Mouse (Mus musculus): ENCODE measurements around the gene Speg. TPM values are rescaled to one million over a fixed set of nuclear protein-coding genes. Genes with fewer than 3 reads are reported as not detected.

Speg gene
- polyA plus RNA-seq, 1 experiment from 2014 or later = 53.9 TPM

DNA sequence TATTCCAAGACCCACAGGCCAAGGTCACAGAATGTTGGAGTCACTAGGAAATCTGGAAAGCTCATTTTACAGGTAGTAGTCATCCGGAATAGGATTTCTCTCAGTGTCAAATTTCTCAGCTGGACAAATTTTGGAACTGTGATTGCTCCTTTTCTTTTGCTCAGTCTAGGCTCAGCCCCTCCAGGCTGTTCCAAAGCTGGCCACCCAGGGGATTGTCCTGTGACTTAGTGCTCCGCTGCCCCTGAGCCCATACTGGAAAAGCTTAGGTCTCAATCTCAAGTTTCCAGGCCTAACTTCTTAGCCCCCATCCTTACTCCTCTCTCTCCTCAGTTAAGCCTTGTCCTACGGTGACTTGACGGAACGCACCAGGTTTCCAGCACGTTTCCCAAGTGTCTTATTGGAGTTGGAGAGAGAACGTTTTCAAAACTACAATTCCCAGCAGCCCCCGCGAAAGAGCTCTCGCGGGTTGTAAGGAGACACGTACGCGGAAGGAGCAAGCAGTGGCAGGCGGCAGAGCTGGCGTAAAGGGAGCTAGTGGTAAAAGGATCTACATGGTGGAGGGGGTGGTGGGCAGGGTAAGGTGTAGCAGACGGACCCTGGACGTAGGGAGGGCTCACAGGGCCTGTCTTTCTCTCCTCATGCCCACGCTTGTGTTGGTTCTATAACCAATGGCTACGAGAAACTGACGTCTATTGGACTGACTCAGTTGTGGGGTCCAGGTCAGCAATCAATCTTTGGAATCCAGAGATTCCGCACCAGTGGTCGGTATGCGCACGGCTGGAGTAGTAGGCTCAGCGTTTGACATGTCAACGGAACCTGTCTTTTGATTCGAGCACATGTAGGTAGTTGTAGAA is 60.6 kb downstream of the Speg start, which contains the start of gene Gmppa:
Gene Gmppa, plus strand, starts transcription at position 456 of the 854 bp plus-strand sequence.
- Histone ChIP-seq H3K9me3 (replicated peaks) (no peaks in the 10 kb centered on the region), H3K27ac (peak within 1 kb of the TSS; percentile 74), H3K27me3 (no peaks in the 10 kb centered on the region), H3K4me1 (peaks cover 38% of the 10 kb centered on the region), H3K9ac (peak within 1 kb of the TSS; percentile 71), H3K4me2 (peak within 1 kb of the TSS; percentile 78), H3K4me3 (replicated peaks) (peak within 1 kb of the TSS; percentile 71), H3K36me3 (peaks cover 8% of the 10 kb centered on the region; the same call in 1 of the 2 replicates)
- WGBS = 3% methylated on average over 28 of the region's 28 CpGs
- peak; percentile 87 for ATAC-seq (replicated peaks; ENCODE audit: low FRiP score)

DNA sequence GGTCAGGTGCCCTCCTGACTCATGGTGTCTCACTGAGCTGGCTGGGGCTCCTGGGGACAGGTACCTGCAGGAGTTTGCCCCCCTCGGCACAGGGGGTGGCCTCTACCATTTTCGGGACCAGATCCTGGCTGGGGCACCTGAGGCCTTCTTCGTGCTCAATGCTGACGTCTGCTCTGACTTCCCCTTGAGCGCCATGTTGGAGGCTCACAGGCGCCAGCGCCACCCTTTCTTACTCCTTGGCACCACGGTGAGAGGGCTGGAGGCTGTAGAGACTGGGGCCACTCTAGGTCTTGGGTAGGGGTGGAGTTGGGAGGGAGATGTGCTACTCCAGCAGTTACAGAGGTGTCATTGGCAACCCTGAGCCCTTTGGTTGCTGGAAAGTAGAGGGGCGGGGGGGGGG is 63.7 kb downstream of the Speg start:
- Histone ChIP-seq H3K9me3 (replicated peaks) (no peaks in the 10 kb centered on the region), H3K9ac (no peak overlapping the region), H3K27me3 (no peaks in the 10 kb centered on the region), H3K27ac (no peak overlapping the region), H3K36me3 (peaks cover 31% of the 10 kb centered on the region), H3K4me3 (replicated peaks) (no peak overlapping the region), H3K4me1 (peaks cover 60% of the 10 kb centered on the region), H3K4me2 (no peak overlapping the region)
- ATAC-seq (replicated peaks; ENCODE audit: low FRiP score) = no peak
- WGBS = 79% methylated on average over 8 of the region's 9 CpGs

DNA sequence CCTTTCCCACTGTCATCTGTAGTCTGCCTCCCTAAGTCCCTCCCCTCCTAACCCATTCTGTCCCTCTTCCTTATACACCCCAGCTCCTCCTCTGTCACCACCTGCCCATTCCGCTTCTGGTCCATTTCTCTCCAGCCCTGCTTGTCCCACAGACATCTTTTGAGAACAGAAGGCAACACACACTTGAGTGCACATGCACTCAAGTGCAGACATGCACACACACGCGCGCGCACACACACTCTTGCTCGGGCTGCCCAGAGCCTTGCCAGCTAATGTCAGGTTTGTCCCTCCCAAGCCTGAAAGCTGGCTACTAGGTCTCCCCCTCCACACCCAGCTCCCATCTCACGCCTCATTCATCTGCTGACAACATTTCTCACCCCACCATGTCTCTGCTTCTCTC is 65.6 kb downstream of the Speg start:
- 90% methylated on average over 7 of the region's 7 CpGs for WGBS
- H3K9me3 ChIP-seq (replicated peaks) = no peaks in the 10 kb centered on the region
- H3K27me3 ChIP-seq = peaks cover 18% of the 10 kb centered on the region; the same call in 1 of the 2 replicates
- H3K4me3 ChIP-seq (replicated peaks) = no peak overlapping the region
- no peak for ATAC-seq (replicated peaks; ENCODE audit: low FRiP score)
- H3K9ac ChIP-seq = no peak overlapping the region
- H3K36me3 ChIP-seq = peaks cover 31% of the 10 kb centered on the region
- no peak overlapping the region for H3K27ac ChIP-seq
- peaks cover 73% of the 10 kb centered on the region for H3K4me1 ChIP-seq
- H3K4me2 ChIP-seq = no peak overlapping the region

DNA sequence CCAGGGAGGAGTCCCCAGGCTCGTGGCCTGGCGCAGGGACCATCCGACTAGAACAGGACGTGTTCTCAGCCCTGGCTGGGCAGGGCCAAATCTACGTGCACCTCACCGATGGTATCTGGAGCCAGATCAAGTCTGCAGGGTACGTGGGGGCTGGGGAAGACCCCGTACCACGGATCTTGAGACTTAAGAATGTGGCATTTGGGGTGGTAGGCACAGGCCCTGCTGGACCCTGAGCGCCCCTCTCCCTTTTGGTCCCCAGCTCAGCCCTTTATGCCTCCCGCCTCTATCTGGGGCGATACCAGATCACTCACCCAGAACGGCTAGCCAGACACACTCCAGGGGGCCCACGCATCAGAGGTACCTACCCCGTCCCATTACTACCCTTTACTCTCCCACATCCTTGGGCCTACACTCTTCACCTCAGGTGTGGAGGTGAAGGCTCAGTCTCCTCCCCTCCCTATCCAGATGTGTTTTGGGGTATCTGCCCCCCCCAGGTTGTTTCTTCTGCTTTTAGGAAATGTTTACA is 66.4 kb downstream of the Speg start:
- H3K9ac ChIP-seq = no peak overlapping the region
- 63% methylated on average over 15 of the region's 15 CpGs for WGBS

DNA sequence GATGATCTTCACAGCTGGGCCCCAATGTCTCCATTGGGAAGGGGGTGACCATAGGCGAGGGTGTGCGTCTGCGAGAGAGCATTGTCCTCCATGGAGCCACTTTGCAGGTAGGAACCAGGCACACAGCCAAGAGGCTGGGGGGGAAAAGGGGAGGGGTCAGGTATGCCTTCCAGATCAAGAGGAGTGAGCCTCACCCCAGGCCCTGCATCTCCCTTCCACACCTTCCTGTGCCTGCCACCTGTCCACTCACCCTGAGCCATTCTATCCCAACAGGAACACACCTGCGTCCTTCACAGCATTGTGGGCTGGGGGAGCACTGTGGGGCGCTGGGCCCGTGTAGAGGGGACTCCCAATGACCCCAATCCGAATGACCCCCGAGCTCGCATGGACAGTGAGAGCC is 67.1 kb downstream of the Speg start:
- Histone ChIP-seq H3K4me2 (no peak overlapping the region), H3K4me1 (peaks cover 76% of the 10 kb centered on the region), H3K36me3 (peaks cover 31% of the 10 kb centered on the region), H3K27ac (no peak overlapping the region), H3K4me3 (replicated peaks) (no peak overlapping the region), H3K27me3 (peaks cover 25% of the 10 kb centered on the region; the same call in 1 of the 2 replicates), H3K9me3 (replicated peaks) (no peaks in the 10 kb centered on the region), H3K9ac (no peak overlapping the region)
- WGBS = 84% methylated on average over 9 of the region's 9 CpGs
- no peak for ATAC-seq (replicated peaks; ENCODE audit: low FRiP score)

More for the DNA sequence above, 66.4 kb downstream of the Speg start:
- Histone ChIP-seq H3K9me3 (replicated peaks) (no peaks in the 10 kb centered on the region), H3K27ac (no peak overlapping the region), H3K4me3 (replicated peaks) (no peak overlapping the region), H3K4me2 (no peak overlapping the region), H3K4me1 (peaks cover 76% of the 10 kb centered on the region), H3K27me3 (peaks cover 22% of the 10 kb centered on the region; the same call in 1 of the 2 replicates), H3K36me3 (peaks cover 31% of the 10 kb centered on the region)
- no peak for ATAC-seq (replicated peaks; ENCODE audit: low FRiP score)

DNA sequence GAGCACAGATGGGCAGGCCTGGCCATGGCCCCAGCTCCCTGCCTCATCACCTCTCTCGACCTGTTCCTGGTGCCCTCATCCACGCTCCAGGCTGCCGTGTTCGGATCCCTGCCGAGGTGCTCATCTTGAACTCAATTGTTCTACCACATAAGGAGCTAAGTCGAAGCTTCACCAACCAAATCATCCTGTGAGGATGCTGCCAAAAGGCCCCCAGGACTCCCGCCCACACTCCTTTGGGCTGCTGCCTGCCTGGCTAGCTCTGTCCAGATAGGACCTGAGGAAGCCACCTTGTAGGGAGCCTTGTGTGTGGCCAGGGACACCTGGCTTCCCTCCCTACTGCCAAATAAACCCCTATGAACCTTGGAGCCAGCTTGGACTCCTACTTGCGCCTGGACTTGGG is 67.7 kb downstream of the Speg start:
- Histone ChIP-seq H3K27me3 (peaks cover 25% of the 10 kb centered on the region; the same call in 1 of the 2 replicates), H3K9me3 (replicated peaks) (no peaks in the 10 kb centered on the region), H3K9ac (no peak overlapping the region), H3K4me3 (replicated peaks) (no peak overlapping the region), H3K4me2 (no peak overlapping the region), H3K4me1 (peaks cover 78% of the 10 kb centered on the region), H3K27ac (peak overlapping the region; percentile 7), H3K36me3 (peaks cover 28% of the 10 kb centered on the region)
- no peak for ATAC-seq (replicated peaks; ENCODE audit: low FRiP score)
- WGBS = 50% methylated on average over 8 of the region's 8 CpGs

DNA sequence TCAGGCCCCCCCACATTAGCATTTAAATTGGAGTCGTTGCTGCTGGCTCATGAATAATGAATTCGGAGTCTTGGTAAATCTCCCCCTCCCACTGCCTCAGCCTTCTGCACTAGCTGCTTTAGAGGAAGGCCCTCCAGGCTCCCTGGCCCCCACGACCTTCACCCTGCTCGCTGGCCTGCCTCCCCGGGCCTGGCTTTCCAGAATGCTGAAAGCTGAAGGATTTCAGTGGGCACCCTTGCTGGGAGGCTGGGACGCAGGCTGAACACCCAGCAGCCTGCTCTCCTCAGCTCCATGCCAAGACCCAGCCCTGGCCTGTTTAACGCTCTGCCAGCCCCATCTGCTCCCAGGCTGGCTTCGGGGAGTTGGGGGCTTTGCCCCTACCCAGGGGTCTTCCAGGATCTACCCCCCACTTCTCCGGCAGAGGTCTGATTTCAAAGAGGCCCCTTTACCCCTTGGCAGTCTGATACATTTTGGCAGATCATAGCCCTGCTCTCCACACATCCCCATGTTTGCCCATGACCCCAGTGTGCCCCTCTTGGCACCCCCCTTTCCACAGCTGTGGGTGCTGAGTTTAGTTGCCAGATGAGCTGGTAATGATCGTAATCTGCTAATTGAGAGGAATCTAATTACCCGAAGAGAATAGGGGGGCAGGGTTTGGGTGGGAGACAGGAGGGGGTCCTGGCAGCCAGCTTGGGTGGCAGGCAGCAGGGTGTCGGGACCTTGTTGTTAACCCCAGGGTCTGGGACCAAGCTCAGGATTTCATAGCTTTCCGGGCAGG is 68.3 kb downstream of the Speg start:
- Histone ChIP-seq H3K9me3 (replicated peaks) (no peaks in the 10 kb centered on the region), H3K4me2 (no peak overlapping the region), H3K27me3 (peaks cover 30% of the 10 kb centered on the region), H3K9ac (no peak overlapping the region), H3K27ac (peak overlapping the region; percentile 7), H3K36me3 (peaks cover 26% of the 10 kb centered on the region), H3K4me1 (peaks cover 84% of the 10 kb centered on the region), H3K4me3 (replicated peaks) (no peak overlapping the region)
- ATAC-seq (replicated peaks; ENCODE audit: low FRiP score) = no peak
- WGBS = 22% methylated on average over 13 of the region's 13 CpGs

DNA sequence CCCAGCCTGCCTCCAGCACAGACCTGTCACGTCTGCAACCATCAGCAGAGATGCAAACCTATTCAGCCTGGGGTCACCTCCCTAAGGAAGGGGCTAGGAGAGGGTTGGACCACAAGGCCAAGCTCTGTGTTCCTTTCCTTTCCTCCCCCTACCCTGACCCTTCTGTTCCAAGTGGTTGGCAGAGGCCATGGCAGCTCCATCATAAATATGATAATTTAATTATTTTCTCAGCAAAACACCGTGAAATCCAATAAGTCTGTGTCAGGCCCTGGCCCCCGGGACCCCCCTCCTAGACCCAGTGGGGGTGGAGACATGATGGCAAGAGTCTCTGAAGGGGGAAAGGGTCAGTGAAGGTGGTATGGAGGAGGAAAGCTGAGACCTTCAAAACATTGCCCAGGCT is 69.1 kb downstream of the Speg start:
- ATAC-seq (replicated peaks; ENCODE audit: low FRiP score) = no peak
- H3K9ac ChIP-seq = no peak overlapping the region
- peaks cover 37% of the 10 kb centered on the region for H3K27me3 ChIP-seq
- H3K4me3 ChIP-seq (replicated peaks) = no peak overlapping the region
- no peak overlapping the region for H3K4me2 ChIP-seq
- 22% methylated on average over 3 of the region's 3 CpGs for whole genome bisulfite sequencing
- H3K9me3 ChIP-seq (replicated peaks) = no peaks in the 10 kb centered on the region
- H3K36me3 ChIP-seq = peaks cover 26% of the 10 kb centered on the region
- H3K27ac ChIP-seq = peak overlapping the region; percentile 82; the same call in 1 of the 2 replicates
- H3K4me1 ChIP-seq = peaks cover 86% of the 10 kb centered on the region

DNA sequence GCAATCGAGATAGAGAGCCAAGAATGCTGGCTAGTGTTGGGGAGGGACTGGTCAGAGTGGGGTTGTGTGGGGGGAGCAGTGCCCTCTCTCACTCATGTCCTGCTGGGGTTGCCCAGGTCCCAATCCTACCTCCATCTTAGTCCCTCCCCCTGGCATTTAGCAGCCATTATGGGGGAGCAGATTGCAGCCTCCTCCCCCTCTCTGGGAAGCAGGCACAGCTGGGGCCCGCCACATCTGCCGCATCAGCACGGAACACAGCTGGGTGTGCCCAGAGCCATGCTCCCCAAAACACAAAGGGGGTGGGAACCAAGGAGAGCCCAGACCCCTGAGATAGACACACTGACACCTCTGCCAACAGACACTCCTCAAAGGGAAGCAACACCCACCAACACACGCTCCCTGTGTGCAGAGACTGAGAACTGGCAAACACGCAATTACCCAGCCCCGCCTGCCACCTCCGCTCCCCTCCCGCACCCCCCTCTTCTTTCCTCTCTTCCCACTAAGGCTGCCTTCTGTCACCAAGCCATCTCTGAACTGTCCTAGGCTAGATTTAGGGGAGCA is 70.1 kb downstream of the Speg start:
- WGBS = 10% methylated on average over 9 of the region's 9 CpGs
- Histone ChIP-seq H3K27ac (peak overlapping the region; percentile 82), H3K9me3 (replicated peaks) (no peaks in the 10 kb centered on the region), H3K4me3 (replicated peaks) (no peak overlapping the region), H3K36me3 (peaks cover 26% of the 10 kb centered on the region), H3K27me3 (peaks cover 47% of the 10 kb centered on the region), H3K9ac (0 out of 2 replicates have a peak overlapping the region, but pooled peaks have one; percentile 10), H3K4me1 (peaks cover 93% of the 10 kb centered on the region), H3K4me2 (peak overlapping the region; percentile 54)
- no peak for ATAC-seq (replicated peaks; ENCODE audit: low FRiP score)

DNA sequence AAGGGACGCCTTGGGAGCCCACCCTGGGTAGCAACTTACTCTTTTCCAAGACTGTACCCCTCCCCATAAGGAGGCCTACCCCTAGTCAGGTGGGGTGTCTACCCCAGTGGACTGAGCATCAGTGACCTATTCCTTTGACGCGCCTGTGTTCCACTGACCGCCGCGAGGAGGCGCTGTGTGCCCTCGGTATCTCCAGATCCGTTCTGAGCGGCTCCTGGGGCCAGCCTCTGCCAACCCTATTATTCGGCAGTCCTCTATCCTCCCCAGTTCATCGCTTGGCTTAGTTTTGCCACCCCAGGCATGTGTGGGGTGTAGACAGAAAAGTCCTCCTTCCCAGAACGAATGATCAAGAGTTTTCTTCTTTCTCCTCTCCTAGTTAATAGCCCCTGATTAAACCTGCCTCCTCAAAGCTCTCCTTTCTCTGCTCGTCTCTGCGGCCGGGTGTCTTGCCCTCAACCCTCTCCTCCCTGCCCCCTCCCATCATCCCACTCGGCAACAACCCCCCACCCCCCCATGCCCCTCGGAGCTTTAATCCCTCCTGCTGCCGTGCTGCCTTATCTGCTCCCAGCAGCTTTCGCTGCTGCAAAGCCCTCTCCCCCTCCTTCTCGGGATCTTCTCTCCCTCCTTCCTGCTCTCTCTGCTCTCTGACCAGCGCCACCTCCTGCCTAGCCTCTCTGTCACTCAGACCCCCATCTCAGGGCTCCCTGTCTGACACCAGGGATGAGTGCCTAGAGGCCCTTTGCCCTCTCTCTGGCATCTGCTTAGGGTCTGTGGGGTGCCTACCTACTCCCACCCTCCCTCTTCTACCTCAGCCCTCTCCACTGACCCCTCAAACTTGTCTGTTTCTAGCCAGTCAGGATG is 70.9 kb downstream of the Speg start:
- H3K27me3 ChIP-seq = peaks cover 55% of the 10 kb centered on the region
- ATAC-seq (replicated peaks; ENCODE audit: low FRiP score) = peak; percentile 16
- no peaks in the 10 kb centered on the region for H3K9me3 ChIP-seq (replicated peaks)
- WGBS = under 1% methylated on average over 22 of the region's 22 CpGs
- H3K9ac ChIP-seq = no peak overlapping the region
- peaks cover 100% of the 10 kb centered on the region for H3K4me1 ChIP-seq
- peak overlapping the region; percentile 20 for H3K4me3 ChIP-seq (replicated peaks)
- peak overlapping the region; percentile 82 for H3K27ac ChIP-seq
- peaks cover 21% of the 10 kb centered on the region for H3K36me3 ChIP-seq
- peak overlapping the region; percentile 54 for H3K4me2 ChIP-seq

DNA sequence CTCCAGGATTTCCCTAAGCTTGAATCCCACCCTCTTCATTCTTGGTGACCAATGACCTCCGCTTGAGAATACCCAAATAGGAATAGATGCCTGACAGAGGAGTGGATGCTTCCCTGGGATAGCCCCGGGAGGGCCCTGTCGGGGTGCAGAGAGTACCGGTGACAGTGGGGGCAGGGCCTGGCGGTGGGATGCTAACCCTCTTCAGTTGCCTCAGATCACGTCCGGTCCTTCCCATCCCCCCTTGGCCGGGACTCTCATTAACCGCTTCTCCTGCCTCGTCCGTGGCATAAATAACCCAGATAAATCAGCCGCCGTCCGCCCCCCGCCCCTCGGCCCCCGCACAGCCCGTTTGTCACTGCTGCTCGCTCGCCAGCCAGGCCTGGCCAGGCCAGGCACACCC is 71.6 kb downstream of the Speg start:
- Histone ChIP-seq H3K36me3 (peaks cover 16% of the 10 kb centered on the region), H3K4me1 (peaks cover 100% of the 10 kb centered on the region), H3K4me2 (peak overlapping the region; percentile 54), H3K9me3 (replicated peaks) (no peaks in the 10 kb centered on the region), H3K9ac (no peak overlapping the region), H3K27me3 (peaks cover 62% of the 10 kb centered on the region), H3K27ac (peak overlapping the region; percentile 82), H3K4me3 (replicated peaks) (peak overlapping the region; percentile 20; the same call in 1 of the 2 replicates)
- ATAC-seq (replicated peaks; ENCODE audit: low FRiP score) = peak; percentile 30; the same call in 1 of the 2 replicates
- WGBS = 2% methylated on average over 20 of the region's 20 CpGs
